Mouse (Mus musculus) NIH3T3 (cell line): Measurements from ENCODE around the gene Znrd1.

Experiments used
- DNase-seq: peaks from one replicate; pipeline ENCODE4 v3.0.0-alpha.2; 2012; ENCODE audit warnings: low read depth

The Znrd1 gene

GRCm38 (mm10) chr17:36923491-36923890 is 34.9 kb downstream of the Znrd1 start:
- no peak for DNase-seq

- DNase-seq = no peak
These were observed 35.6 kb downstream of the Znrd1 start for GRCm38 (mm10) chr17:36922715-36923114.

GRCm38 (mm10) chr17:36920239-36920638 is 38.1 kb downstream of the Znrd1 start:
- no peak for DNase-seq

- DNase-seq = peak; percentile 85
These were observed 43.3 kb downstream of the Znrd1 start for GRCm38 (mm10) chr17:36915076-36915475.

GRCm38 (mm10) chr17:36914108-36914507 is 44.3 kb downstream of the Znrd1 start:
- DNase-seq = peak; percentile 91

GRCm38 (mm10) chr17:36912031-36912430 is 46.3 kb downstream of the Znrd1 start:
- no peak for DNase-seq

GRCm38 (mm10) chr17:36909802-36910201 is 48.6 kb downstream of the Znrd1 start:
- DNase-seq = no peak

GRCm38 (mm10) chr17:36908235-36908634 is 50.1 kb downstream of the Znrd1 start:
- DNase-seq = peak; percentile 56
